In the genomic region with DNA sequence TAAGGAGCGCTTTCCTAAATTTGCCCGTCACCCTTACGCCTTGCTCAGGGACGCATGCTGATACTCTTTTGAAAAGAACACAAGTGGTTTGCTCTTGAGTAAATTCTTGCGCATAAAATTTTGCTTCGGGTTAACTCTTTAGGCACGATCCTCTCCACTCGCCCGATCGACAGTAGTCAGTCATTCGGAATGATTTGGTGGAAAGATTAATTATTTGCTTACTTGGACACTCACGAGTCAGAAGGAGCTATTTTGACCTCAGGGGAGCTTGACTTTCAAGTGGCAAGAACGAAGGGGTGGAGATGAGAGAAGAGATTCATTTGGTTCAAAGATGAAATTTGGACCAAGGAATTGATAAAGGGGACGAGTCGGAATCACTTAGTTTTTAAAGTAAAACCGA, we compare ENCODE assay signal across 8 mouse cellular contexts. TPM values are rescaled to one million over a fixed set of nuclear protein-coding genes. Genes with fewer than 3 reads are reported as not detected.
DNase-seq lines count a peak whose midpoint lies in the region; ATAC-seq and TF ChIP-seq lines count a peak whose summit lies in the region.

No protein-coding gene starts in this region.

- peak overlapping the region; percentile 92 for H3K4me3 ChIP-seq in gastrocnemius, adult 2 months
- H3K4me3 ChIP-seq in E14TG2a.4 (replicated peaks; ENCODE audit: low read length) = peak overlapping the region; percentile 98
- peak overlapping the region; percentile 81 for H3K4me3 ChIP-seq in forebrain, embryonic 14.5 days (ENCODE audit: low read depth, low read length)
- H3K4me3 ChIP-seq in limb, embryonic 15.5 days = peak overlapping the region; percentile 96
- peak overlapping the region; percentile 100 for H3K4me3 ChIP-seq in stomach, embryonic 15.5 days (replicated peaks)

- peak overlapping the region; percentile 87 for H3K4me2 ChIP-seq in forebrain, embryonic 14.5 days (ENCODE audit: low read length)
- peak overlapping the region; percentile 64 for H3K4me2 ChIP-seq in limb, embryonic 15.5 days
- H3K4me2 ChIP-seq in stomach, embryonic 15.5 days = peak overlapping the region; percentile 84

- intact Hi-C loops in gastrocnemius, adult 2 months (cut with DNase I) = no loop called here

- 4% methylated on average over 16 of the region's 16 CpGs for WGBS in forebrain, embryonic 14.5 days
- WGBS in limb, embryonic 15.5 days = 3% methylated on average over 16 of the region's 16 CpGs
- WGBS in stomach, embryonic 15.5 days = 3% methylated on average over 16 of the region's 16 CpGs

- H3K27ac ChIP-seq in gastrocnemius, adult 2 months = peak overlapping the region; percentile 90
- H3K27ac ChIP-seq in forebrain, embryonic 14.5 days (ENCODE audit: low read depth, low read length) = no peak overlapping the region
- H3K27ac ChIP-seq in limb, embryonic 15.5 days = no peak overlapping the region
- H3K27ac ChIP-seq in stomach, embryonic 15.5 days = no peak overlapping the region

- TF ChIP-seq CTCF in gastrocnemius, adult 2 months (IDR thresholded peaks at IDR 0.05) = no peak
- TF ChIP-seq CTCF in E14TG2a.4 (conservative IDR thresholded peaks at IDR 0.05; ENCODE audit: low read length) = no peak

- DNase-seq in gastrocnemius, adult 2 months = no peak
- DNase-seq in gastrocnemius, postnatal 4 days (ENCODE audit: low spot score in 2 of 2) = no peak
- DNase-seq in forebrain, embryonic 14.5 days (ENCODE audit: low spot score) = no peak
- DNase-seq in thymus, adult 18-20 months = no peak
- no peak for DNase-seq in spleen, postnatal 36 days (ENCODE audit: low spot score in 2 of 2)

- ATAC-seq in forebrain, embryonic 14.5 days = peak; percentile 43; the same call in 1 of the 2 replicates
- ATAC-seq in limb, embryonic 15.5 days (ENCODE audit: insufficient number of reproducible peaks, low FRiP score, low TSS enrichment, low read depth) = no peak
- ATAC-seq in stomach, embryonic 15.5 days (ENCODE audit: insufficient read depth, low FRiP score, low read depth) = no peak

- H3K9ac ChIP-seq in forebrain, embryonic 14.5 days (ENCODE audit: low read length) = peak overlapping the region; percentile 80
- peak overlapping the region; percentile 48; the same call in 1 of the 2 replicates for H3K9ac ChIP-seq in limb, embryonic 15.5 days
- peak overlapping the region; percentile 5; the same call in 1 of the 2 replicates for H3K9ac ChIP-seq in stomach, embryonic 15.5 days

- H3K27me3 ChIP-seq in E14TG2a.4 (ENCODE audit: insufficient read depth, low read length) = no peaks in the 10 kb centered on the region
- H3K27me3 ChIP-seq in forebrain, embryonic 14.5 days (replicated peaks; ENCODE audit: control insufficient read depth, insufficient read depth, low read length) = no peaks in the 10 kb centered on the region
- H3K27me3 ChIP-seq in limb, embryonic 15.5 days = no peaks in the 10 kb centered on the region
- H3K27me3 ChIP-seq in stomach, embryonic 15.5 days (replicated peaks) = no peaks in the 10 kb centered on the region

- no peaks in the 10 kb centered on the region for H3K9me3 ChIP-seq in E14TG2a.4 (ENCODE audit: low read length)
- H3K9me3 ChIP-seq in forebrain, embryonic 14.5 days (replicated peaks; ENCODE audit: control insufficient read depth, low read length) = no peaks in the 10 kb centered on the region
- H3K9me3 ChIP-seq in limb, embryonic 15.5 days = no peaks in the 10 kb centered on the region
- no peaks in the 10 kb centered on the region for H3K9me3 ChIP-seq in stomach, embryonic 15.5 days

- H3K36me3 ChIP-seq in E14TG2a.4 (ENCODE audit: insufficient read depth, low read length) = peaks cover 77% of the 10 kb centered on the region
- peaks cover 49% of the 10 kb centered on the region for H3K36me3 ChIP-seq in forebrain, embryonic 14.5 days (ENCODE audit: control insufficient read depth, insufficient read depth, low read length)
- peaks cover 40% of the 10 kb centered on the region for H3K36me3 ChIP-seq in limb, embryonic 15.5 days
- peaks cover 23% of the 10 kb centered on the region for H3K36me3 ChIP-seq in stomach, embryonic 15.5 days

- H3K4me1 ChIP-seq in E14TG2a.4 (replicated peaks; ENCODE audit: low read depth, low read length) = peaks cover 53% of the 10 kb centered on the region
- peaks cover 19% of the 10 kb centered on the region for H3K4me1 ChIP-seq in forebrain, embryonic 14.5 days (ENCODE audit: control insufficient read depth, insufficient read depth, low read length)
- peaks cover 22% of the 10 kb centered on the region; the same call in 1 of the 2 replicates for H3K4me1 ChIP-seq in limb, embryonic 15.5 days
- H3K4me1 ChIP-seq in stomach, embryonic 15.5 days = peaks cover 4% of the 10 kb centered on the region

RNA-seq across cellular contexts. Expression of a gene that starts 0.4 kb away (rescaled TPM):
- total RNA-seq in gastrocnemius, adult 2 months (2021) = 1 to 10 TPM; 6.4 to 8.3 TPM
- 10 to 100 TPM; 16.2 to 16.5 TPM for total RNA-seq in gastrocnemius, postnatal 4 days (2021)
- polyA plus RNA-seq in forebrain, embryonic 14.5 days (2014; fragmentation: Nextera tagmentation; extraction: Ambion mirVana) = 25.8 and 25.9 TPM in 2 replicates
- 53.2 and 66.1 TPM in 2 replicates for polyA plus RNA-seq in limb, embryonic 15.5 days (2015; fragmentation: Nextera tagmentation; extraction: Ambion mirVana)
- polyA plus RNA-seq in stomach, embryonic 15.5 days (2015; fragmentation: Nextera tagmentation; extraction: Ambion mirVana) = 57.8 and 58.2 TPM in 2 replicates

RNA-seq across cellular contexts. Expression of a gene that starts 0.5 kb away (rescaled TPM):
- total RNA-seq in gastrocnemius, adult 2 months (2021) = 100 to 1,000 TPM; 141 to 180 TPM
- 100 to 1,000 TPM; 164 to 167 TPM for total RNA-seq in gastrocnemius, postnatal 4 days (2021)
- 229 and 292 TPM in 2 replicates for polyA plus RNA-seq in forebrain, embryonic 14.5 days (2014; fragmentation: Nextera tagmentation; extraction: Ambion mirVana)
- polyA plus RNA-seq in limb, embryonic 15.5 days (2015; fragmentation: Nextera tagmentation; extraction: Ambion mirVana) = 242 and 296 TPM in 2 replicates
- 287 and 303 TPM in 2 replicates for polyA plus RNA-seq in stomach, embryonic 15.5 days (2015; fragmentation: Nextera tagmentation; extraction: Ambion mirVana)

RNA-seq across cellular contexts. Expression of a gene that starts 27.9 kb away (rescaled TPM):
- total RNA-seq in gastrocnemius, adult 2 months (2021) = 10 to 100 TPM; 46.5 to 52.7 TPM
- total RNA-seq in gastrocnemius, postnatal 4 days (2021) = 10 to 100 TPM; 55.7 to 61.5 TPM
- 138 and 145 TPM in 2 replicates for polyA plus RNA-seq in forebrain, embryonic 14.5 days (2014; fragmentation: Nextera tagmentation; extraction: Ambion mirVana)
- polyA plus RNA-seq in limb, embryonic 15.5 days (2015; fragmentation: Nextera tagmentation; extraction: Ambion mirVana) = 113 TPM in 2 replicates
- 112 and 113 TPM in 2 replicates for polyA plus RNA-seq in stomach, embryonic 15.5 days (2015; fragmentation: Nextera tagmentation; extraction: Ambion mirVana)

RNA-seq across cellular contexts. Expression of a gene that starts 50.3 kb away (rescaled TPM):
- total RNA-seq in gastrocnemius, adult 2 months (2021) = not detected
- not detected for total RNA-seq in gastrocnemius, postnatal 4 days (2021)
- polyA plus RNA-seq in forebrain, embryonic 14.5 days (2014; fragmentation: Nextera tagmentation; extraction: Ambion mirVana) = not detected in 2 replicates
- not detected in 2 replicates for polyA plus RNA-seq in limb, embryonic 15.5 days (2015; fragmentation: Nextera tagmentation; extraction: Ambion mirVana)
- polyA plus RNA-seq in stomach, embryonic 15.5 days (2015; fragmentation: Nextera tagmentation; extraction: Ambion mirVana) = not detected in 2 replicates

RNA-seq across cellular contexts. Expression of a gene that starts 56.1 kb away (rescaled TPM):
- 1 to 10 TPM; 6.4 to 8.5 TPM for total RNA-seq in gastrocnemius, adult 2 months (2021)
- 10 to 100 TPM; 41.7 to 44.1 TPM for total RNA-seq in gastrocnemius, postnatal 4 days (2021)
- polyA plus RNA-seq in forebrain, embryonic 14.5 days (2014; fragmentation: Nextera tagmentation; extraction: Ambion mirVana) = 51.8 and 65.8 TPM in 2 replicates
- 82.1 and 83.7 TPM in 2 replicates for polyA plus RNA-seq in limb, embryonic 15.5 days (2015; fragmentation: Nextera tagmentation; extraction: Ambion mirVana)
- 98.8 and 99.1 TPM in 2 replicates for polyA plus RNA-seq in stomach, embryonic 15.5 days (2015; fragmentation: Nextera tagmentation; extraction: Ambion mirVana)

Comparison
In these comparisons a context has a peak if more than half of its experiments do, and no peak if none do; other contexts are left out.
1. H3K9ac ChIP-seq: peak in every context shown above with its lines; median percentile 80 in forebrain, embryonic 14.5 days; 48 in limb, embryonic 15.5 days; 5 in stomach, embryonic 15.5 days.